Mouse (Mus musculus) 3134 (cell line): Measurements from ENCODE around the gene Creb3l2.

Experiments used
- DNase-seq: peaks from one replicate; pipeline ENCODE4 v3.0.0-alpha.2; 2011; ENCODE audit warnings: low spot score; ENCODE audit not compliant: insufficient read length; ENCODE audit errors: extremely low read depth

Gene Creb3l2

DNA sequence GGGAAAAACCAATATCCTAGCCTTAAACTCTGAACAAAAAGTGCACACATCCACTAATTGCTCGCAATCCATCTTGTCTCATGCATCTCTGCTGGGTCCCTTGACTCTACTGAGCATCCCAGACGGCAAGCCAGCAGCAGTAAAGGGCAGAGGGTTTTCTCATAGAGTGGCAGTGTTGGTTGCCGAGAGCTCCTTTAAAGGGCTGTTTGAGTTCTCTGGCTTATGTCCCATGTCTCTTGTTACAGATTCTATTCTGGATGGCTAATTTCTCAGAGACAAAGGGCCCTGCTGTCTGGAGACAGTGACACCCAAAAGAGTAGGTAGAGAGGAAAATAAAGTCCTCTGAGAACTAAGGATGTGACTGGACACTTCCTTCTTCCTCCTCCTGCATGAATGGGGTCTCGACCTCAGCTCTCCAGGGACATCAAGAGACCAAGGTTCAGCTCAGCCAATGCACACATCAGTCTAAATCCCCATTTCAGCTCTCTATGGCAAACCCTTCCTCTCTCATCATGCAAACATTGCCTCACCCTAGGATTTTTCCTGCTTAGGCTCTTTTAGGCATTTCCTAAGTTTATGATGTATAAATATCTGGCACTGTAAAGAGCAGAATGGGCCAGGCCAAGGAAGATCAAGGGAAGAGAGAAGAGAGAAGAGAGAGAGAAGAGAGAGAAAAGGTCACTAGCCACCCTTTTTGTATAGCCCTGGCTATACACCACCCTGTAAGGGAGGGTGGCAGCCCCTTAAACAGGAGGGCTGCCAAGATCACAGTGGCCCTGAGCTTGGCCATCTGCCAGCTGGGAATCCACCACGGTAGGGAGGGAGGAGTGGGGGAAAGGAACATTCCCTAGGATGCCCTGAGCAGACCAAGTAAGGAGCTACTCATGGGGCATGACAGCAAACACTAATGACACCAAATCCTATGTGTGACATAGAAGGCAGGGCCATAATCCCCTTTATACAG lies 111.8 kb downstream of the Creb3l2 start:
- DNase-seq, result no peak

GRCm38 (mm10) chr6:37329376-37329775 lies 112.6 kb downstream of the Creb3l2 start:
- DNase-seq, result no peak

DNA sequence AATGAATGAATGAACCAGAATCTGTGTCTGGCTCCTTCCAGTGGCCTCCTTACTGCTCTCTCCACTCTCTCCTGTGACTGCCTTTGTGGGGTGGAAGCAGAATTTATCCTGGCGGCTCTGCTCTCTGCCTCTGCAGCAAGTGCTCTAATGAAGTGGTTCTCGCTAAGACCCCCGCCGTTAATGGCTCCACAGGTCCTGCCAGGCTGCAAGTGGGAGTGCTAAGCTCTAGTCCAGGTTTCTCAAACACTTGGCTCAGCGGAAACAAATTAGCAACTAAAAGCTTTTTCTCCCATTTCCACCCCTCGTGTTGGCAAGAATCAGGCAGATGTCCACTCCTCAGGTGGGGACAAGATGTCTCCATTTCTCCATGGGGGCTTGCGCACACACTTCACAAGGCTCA lies 113.3 kb downstream of the Creb3l2 start:
- no peak for DNase-seq

- DNase-seq, result no peak
These were observed 114.4 kb downstream of the Creb3l2 start for GRCm38 (mm10) chr6:37327519-37327918.

- no peak for DNase-seq
These were observed 115.4 kb downstream of the Creb3l2 start for GRCm38 (mm10) chr6:37326603-37326955.

DNA sequence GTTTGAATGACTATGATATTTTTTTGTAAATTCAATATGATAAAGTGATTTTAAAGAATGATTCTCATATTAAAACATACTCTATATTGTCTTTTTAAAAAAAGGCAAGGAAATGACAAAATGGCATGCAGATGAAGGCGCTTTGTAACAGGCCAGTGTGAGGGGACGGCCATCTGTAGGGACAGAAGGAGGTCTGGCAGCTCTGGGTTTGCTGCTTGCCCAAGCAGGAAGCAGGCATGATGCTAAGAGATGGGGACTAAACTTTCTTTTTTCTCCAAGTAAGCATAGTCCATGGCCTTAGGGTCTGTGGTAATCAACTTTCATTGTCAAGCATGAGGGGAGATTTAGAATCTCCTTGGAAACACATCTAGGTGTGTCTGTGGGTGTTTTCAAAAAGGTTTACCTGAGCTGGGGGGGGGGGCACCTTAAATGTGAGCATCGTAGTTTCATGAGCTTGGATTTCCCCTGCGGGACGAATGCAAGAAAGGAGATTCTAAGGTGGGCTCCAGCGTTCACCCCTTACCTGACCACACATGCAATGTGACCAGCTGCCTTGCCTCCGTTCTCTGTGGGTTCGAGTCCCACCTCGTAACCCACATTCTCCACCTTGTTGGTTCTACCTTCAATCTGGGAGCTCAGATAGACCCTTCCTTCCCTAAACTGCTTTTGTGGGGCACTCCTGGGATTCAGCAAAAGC lies 115.9 kb downstream of the Creb3l2 start:
- DNase-seq, result no peak

GRCm38 (mm10) chr6:37325076-37325475 lies 116.9 kb downstream of the Creb3l2 start:
- DNase-seq, result no peak

DNA sequence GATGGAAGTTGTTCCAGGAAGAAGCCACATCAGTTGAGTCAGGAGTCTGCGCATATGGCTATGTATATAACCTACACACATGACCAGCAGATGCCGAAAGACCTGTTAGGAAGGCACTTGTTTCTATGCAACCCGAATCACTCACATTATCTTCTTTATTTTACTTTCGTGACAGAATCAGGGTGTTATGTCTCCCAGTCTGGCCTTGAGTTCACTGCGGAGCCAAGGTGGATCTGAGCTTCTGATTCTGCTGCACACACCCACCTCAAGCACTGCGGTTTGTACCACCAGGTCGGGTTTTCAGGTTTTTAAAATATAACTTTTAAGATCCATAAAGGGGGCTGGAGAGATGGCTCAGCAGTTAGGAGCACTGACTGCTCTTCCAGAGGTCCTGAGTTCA lies 119.3 kb downstream of the Creb3l2 start:
- no peak for DNase-seq

- DNase-seq, result no peak
These were observed 119.9 kb downstream of the Creb3l2 start for GRCm38 (mm10) chr6:37322088-37322487.

DNA sequence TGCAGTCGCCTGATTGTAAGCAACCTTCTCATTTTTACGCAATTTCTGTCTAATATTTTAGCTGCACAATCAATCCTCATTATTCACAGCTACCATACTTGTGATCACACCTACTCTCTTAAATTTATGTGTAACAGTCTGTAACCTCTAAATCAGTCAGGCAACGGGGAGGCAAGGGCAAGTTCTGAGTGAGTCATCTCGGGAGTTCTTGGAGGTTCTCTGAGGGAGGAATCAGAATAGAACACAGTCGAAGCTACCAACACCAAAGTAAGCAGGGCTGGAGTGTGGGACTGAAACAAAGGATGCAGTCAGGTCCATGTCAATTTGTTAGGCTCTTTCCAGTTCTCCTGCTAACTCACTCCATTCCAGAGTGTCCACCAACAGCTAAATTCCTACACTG lies 124.0 kb downstream of the Creb3l2 start:
- no peak for DNase-seq

DNA sequence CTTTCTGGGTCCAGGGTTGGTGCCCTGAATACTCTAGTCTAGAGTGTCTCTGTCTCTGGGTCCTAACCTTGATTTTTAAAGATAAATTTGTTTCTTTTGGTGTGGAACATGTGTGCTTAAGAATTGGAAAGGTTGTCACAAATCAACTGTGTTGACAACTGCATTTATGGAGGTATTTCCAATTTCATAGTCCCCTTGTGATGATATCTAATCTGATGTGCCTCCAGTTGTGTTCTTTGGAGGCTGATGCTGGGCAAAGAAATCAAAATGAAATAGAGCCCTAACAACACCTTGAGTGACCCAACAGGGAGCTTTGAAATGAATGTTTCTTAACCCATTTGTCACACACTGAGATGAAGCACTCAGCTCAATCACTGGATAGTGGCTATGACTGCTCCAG lies 126.5 kb downstream of the Creb3l2 start:
- no peak for DNase-seq

- DNase-seq, result no peak
These were observed 131.3 kb downstream of the Creb3l2 start for GRCm38 (mm10) chr6:37310601-37311000.

- DNase-seq, result no peak
These were observed 135.3 kb downstream of the Creb3l2 start for GRCm38 (mm10) chr6:37306616-37307015.

DNA sequence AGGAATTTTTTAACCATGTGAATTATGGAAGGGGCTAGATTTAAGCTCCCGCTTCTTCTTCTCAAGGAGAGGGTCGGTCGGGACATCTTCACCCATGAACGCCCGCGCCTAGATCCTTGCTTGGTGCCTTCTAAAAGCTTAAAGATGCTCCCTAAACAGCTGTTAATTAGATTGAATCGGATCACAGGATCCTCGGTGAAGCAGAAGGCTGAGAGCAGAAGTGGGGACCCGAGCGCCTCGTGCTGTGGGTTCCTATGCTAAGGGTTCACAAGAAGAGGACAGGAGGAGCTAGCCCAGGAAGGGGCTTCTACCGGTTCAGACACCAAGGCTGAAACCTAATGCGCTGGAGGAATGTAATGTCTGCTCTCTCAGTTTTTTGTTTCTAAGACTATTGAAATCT lies 141.5 kb downstream of the Creb3l2 start:
- DNase-seq, result no peak

GRCm38 (mm10) chr6:37299562-37300390 lies 142.2 kb downstream of the Creb3l2 start, which contains the start of gene Dgki:
TSS of gene Dgki (minus strand) at chr6:37300184.
- DNase-seq, result no peak

DNA sequence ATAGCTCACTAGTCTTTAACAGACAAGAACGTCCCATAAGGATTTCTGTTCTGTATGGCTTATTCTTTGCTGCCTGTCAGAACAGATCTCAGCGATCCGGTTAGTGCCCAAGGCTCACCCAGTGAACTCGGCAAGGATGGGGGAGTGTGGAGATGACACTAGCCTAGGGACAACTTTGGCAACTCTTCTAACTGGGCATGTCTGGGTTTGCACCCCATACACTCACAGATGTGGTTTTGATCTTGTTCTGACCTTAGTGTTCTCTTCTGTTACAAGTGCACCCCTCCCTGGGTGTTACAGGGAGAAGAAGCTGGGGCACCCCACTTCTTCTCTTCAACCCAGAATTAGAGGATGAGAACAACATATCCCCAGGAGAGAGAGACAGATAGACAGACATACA lies 143.0 kb downstream of the Creb3l2 start:
- DNase-seq, result no peak

DNA sequence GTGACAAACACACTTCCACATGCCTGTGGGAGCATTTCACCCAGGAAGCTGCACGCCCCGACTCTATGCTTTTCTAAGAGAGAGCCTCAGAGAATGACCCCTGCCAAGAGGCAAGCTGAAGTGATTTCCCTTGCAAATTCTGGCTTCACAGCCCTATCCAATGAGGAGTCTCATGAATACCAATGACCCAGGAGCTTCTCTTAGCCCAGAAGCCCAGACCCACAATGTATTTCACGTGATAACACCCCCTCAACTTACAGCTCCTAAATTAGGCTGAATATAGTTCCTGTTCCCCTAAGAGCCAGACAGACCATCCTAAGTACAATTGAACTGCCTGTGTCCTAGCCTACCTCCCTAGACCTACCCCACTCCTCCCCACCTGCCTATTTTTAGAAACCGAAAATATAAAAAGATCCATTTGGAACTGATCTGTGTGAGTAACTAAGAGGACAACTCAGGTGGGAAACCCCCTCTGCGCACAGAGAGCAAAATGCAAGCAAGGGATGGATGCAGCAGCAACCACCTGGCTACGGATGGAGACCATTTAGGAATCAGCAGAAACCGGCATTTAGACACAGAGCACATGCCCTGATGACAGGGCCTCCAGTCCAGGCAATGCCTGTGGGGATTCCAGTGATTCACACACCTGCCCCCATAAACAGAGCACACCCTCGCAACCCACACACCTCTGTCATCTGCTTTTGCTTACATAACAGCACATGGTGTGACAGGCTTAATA lies 144.0 kb downstream of the Creb3l2 start:
- DNase-seq, result no peak

DNA sequence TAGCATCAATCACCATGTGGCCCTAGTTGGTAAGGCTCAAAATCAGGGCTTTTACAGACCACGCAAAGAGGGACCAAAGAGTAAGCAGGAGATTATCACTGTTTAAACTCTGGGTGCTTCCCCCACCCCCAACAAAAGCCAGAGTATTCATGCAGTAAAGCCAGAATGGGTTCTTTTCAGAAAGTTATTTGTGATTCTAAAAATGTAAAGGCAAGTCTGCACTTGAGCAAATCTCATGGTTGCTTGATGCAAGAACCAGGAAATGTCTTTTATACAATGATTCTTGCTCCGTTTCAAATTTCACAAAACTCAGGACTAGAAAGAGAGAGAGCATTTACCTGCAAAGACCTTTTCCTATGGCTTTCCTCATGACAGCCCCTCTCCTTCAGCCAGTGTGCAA lies 149.9 kb downstream of the Creb3l2 start:
- no peak for DNase-seq

- no peak for DNase-seq
These were observed 150.8 kb downstream of the Creb3l2 start for GRCm38 (mm10) chr6:37291171-37291570.

DNA sequence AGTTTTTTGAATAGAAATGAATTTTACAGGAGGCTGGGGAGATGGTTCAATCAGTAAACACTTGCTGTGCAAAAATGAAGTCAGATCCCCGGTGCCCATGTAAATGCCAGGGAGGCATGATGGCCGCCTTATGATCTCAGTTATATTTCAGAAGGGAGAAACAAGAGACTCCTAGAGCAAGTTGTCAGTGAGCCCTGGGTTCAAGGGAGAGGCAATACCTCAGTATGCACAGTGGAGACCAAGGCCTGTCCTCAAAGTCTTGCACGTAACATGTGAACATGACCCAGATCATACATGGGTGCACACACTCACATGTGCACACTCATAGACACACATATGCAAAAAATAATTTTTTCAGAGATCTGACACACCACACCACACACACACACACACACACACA lies 151.3 kb downstream of the Creb3l2 start:
- no peak for DNase-seq
